Mouse (Mus musculus) bone marrow, adult 2 months (tissue): ENCODE results near the gene Nhej1.

Experiments used
- CTCF ChIP-seq: fragments of 200-500 bp; IDR thresholded peaks from 2 replicates; pipeline ENCODE4 v1.5.1; 2011; ENCODE audit warnings: low read length, control low read depth; ENCODE audit not compliant: control insufficient read depth, insufficient read depth
- POLR2A ChIP-seq: fragments of 200-500 bp; IDR thresholded peaks from 2 replicates; pipeline ENCODE4 v1.6.1; 2011; ENCODE audit warnings: low read depth, mild to moderate bottlenecking, control low read depth, low read length, borderline replicate concordance; ENCODE audit not compliant: control insufficient read depth

GRCm38 (mm10) chr1:74961722-74962121, 163.3 kb downstream of the Nhej1 start:
- TF ChIP-seq POLR2A = no peak
- TF ChIP-seq CTCF = no peak
